Mouse (Mus musculus) kidney, postnatal 10 days (tissue): Measurements from ENCODE around the gene Usp15.

ENCODE experiments used
- DNase-seq: peaks from one replicate; pipeline ENCODE4 v3.0.0; 2021; ENCODE audit warnings: mixed read lengths

Usp15 gene

DNA sequence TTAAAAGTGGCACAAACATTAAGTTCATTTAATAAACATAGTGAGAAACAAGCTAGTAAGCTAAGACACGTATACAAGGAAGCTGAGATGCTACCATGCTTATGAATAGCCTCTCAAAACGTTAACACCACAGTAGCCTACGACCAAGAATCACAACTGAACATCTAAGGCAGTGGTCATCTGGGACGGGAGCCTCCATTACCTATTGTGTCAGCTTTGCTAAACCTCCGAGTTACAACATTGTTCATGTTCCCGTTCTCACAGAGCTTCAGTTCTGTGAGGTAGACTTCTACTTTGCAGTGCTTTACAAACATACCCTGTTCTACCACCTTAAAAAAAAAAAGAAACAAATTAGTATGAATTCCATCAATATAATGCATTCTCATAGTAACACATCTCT lies 25.9 kb downstream of the Usp15 start:
- DNase-seq: no peak

DNA sequence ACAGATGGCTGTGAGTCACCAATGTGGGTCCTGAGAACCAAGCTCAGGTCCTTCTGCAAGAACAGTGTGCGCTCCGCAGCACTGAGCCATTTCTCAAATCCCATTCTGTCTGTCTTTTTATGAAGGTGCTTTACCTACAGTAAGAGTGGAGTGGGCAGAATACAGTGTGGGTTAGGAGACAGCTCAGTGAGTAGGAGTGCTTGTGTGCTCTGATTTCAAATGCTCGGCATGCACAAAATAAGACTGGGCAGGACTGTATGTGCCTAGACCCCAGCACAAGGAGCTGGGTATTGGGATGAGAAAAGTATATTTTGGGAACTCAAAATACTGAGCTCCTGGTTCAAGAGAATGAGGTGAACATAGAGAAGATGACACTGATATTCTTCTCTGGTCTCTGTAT lies 31.3 kb downstream of the Usp15 start:
- no peak for DNase-seq

DNA sequence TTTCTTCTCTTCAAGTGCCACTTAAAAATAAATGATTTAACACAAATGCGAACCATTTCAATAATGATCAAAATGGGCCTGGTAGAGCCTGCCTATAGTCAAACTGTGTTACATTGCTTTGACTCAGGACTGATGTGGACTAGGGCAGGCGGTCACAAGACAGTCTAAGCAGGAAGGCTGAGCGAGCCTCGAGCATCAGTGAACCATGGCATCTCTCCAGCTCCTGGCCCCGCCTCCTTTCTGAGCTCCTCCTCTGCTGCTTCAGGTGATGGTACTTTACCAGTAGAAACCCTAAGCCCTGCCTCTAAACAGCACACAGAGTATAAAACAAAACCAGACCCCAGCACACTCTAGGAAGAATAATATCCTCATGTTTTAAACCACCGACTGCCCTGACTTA lies 36.3 kb downstream of the Usp15 start:
- peak; percentile 73 for DNase-seq

DNA sequence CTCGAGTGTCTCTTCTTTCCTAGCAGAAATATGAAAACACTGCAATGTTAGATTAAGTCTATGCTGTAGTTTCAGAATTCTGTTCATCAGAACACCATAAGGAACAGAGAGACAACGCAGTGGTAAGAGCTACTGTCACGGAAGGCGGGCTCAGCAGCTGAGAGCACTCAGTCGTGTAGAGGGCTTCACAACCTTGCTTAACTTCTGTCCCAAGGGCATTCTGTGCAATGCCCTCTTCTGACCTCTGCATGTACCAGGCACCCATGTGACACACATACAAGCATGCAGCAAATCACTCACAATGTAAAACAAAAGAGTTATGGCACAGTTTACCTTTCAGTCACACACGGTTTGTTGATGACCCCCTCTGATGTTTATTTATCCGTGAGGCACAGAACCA lies 37.5 kb downstream of the Usp15 start:
- DNase-seq: no peak

DNA sequence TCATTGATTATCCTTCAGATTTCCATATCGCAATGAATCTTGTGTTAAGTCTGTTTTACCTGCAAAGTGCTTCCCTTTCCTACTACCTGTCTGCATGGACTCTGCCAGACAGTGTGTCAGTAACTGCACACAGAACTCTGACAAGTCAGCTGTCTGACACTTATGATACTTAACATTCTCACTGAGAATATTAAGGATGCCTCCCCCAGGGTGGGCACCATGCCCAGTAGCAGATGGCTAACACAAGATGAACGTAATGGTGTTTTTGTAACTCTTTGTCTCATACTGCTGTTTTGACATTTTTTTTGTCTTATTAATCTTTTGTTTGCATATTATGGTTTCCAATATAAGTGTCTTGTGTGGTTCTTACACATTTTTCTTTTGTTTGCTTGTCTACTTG lies 40.4 kb downstream of the Usp15 start:
- no peak for DNase-seq

DNA sequence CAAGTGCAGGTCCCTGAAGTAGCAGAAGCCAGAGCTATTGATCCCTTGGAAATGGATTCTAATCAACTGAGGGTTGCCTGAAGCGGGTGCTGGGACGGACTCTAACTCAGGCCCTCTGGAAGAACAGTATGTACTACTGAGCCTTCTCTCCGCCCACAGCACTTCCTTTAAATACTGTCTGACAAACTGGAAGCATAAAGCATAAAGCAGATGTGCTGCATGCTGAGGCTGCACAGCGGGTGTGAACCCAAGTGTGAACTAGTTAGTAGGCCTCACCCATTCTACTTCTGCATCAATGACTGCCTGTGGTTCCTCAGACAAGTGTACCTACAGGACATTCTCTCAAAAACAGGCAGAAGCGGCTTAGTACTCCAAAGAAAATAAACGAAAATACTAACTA lies 41.0 kb downstream of the Usp15 start:
- no peak for DNase-seq

DNA sequence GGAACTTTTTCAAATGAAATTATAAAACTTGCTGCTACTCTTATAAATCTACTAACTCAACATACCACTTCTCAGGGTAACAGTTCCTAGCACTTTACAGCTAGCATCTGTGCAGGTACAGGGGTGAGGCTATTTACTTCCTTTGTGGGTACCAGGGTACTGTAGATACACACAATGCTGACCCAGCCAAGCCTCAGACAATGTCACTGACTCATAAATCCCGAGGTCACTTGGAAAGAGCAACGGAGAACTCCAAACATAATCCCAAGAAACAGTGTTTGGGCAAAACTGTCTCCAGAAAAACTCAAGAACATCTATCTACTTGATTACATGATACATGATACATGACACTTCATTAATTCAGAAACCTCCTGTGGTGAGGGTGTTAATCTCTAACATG lies 43.5 kb downstream of the Usp15 start:
- DNase-seq: no peak

DNA sequence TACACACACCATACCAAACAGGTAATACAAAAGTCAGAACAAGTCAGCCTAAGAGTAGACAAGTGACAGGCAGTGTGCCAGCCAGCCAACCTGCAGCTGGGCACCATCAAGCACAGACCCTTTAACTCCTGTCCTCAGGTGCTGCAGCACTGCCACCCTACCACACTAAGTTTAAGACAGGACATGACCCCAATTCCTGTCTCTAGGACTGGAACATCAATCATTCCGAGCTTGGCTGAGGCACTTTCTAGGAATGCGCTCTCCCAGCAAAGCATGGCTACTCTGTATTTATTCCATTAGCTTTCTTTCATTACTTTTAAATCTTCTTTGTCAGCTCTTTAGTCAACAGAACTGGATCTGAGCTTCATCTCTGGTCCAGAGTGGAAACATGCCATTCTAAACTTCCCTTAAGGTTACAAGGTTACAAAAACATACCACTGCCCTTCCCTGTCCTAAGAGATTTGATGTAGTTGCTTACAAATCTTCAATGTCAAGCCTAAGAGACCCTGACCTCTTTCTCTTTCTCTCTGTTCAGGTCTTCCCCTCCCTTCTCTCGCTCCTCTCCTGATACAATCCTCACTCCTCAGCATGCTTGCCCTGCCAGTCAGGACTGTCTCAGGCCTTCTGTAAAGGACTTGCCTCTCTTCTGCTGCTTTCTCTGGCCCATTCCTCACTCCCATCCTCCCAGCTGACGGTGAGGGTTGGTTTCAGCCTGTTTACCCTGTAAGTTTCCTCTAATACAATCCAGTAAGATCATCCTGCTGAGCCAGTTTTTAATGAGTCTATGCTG lies 48.6 kb downstream of the Usp15 start:
- no peak for DNase-seq

DNA sequence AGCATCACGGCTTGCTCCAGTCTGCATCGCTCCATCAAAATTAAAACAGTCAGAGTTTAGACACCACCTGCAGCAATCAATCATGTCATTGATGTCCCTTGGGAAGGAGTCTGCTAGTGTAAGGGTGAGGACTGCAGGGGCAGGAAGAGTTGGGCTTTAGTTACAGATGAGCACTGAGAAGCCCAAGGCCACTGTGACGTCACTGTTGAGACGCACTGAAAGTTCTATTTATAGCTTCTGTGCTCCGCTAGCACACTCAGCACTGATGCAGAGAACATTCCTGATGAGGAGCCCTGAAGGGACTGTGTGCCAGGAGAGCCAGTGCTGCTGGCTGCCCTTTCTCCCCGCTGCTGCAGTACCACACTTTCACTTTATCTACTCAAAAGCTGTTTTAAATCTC lies 49.6 kb downstream of the Usp15 start:
- no peak for DNase-seq

DNA sequence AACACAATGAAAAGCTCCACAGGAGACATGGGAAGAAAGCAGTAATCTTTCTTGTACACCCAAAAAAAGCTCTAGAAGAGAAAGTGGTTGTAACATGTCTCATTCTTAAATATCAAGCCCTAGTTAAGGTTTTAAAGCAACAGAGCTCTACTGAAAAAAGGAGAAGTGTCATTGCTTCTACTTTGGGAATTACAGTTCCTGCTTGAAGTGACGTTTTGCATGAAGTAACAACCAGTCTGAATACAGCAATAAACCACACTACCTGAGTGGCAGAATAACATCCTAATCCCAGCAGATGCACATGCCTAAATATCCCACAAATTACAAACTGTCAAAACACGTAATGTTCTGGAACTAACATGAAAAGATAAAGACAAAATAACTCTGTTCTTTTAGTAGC lies 50.4 kb downstream of the Usp15 start:
- DNase-seq: no peak

DNA sequence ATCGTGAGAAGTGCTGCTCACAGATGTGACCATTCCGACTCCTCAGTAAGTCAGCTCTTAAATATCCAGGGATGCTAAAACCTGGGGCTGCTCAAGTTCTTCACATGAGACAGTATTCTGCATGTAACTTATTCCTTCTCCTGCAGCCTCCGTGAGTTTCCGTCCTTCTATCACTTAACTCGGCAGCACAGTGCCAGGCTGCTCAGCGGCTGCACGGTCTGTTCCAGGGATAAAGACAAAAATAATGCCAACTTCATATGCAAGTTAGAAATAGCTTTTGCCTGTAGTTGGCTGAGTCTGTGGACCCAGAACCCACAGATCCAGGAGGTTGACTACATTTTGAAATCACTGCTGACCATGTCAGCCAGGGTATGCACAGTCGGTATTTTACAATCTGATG lies 52.5 kb downstream of the Usp15 start:
- no peak for DNase-seq

DNA sequence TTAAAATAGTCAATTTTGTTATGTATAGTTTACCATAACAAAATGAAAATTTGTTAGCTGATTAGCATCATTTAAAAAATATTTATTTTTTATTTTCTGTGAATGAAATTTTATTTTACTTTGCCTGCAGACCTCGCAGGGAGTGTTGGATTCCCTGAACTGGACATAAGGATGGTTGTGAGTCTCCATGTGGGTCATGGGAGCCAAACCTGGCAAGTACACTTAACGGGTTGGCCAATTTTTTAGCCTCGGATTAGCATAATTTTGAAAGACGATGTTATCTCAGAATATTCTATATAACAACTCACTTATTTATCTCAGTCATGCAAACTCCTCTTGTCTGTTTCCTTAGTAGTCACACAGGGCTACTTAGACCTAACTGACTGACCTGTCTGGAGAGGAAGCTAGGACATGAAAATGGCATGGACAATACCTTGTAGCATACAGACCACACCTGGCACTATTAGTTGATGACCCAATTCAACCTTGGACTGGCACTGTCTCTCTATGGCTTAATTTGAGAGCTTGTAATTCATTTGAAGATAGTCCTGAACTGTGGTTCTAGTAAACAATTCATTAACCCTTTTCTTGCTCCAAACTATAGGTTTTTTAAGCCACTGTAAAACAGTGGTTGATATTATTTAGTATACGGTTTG lies 54.3 kb downstream of the Usp15 start:
- DNase-seq: no peak

DNA sequence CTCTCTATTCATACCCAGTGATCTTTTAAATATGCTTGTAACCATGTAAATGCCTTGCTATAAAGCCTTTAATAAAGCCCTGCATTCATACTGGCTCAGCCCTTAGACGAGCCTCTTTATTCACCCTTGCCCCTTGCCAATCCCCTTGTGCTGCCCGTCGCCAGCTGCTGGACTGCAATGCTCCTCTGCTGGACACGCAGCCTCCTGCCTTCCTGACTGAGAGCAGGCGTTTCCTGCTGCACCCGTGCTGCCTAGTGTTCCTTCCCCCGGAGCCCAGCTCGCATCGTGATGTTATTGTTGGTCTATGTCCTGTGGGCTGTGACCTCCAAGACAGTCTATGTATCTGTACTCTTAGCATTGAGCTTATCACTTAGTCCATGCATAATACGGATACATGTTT lies 61.0 kb downstream of the Usp15 start:
- DNase-seq: peak; percentile 42

DNA sequence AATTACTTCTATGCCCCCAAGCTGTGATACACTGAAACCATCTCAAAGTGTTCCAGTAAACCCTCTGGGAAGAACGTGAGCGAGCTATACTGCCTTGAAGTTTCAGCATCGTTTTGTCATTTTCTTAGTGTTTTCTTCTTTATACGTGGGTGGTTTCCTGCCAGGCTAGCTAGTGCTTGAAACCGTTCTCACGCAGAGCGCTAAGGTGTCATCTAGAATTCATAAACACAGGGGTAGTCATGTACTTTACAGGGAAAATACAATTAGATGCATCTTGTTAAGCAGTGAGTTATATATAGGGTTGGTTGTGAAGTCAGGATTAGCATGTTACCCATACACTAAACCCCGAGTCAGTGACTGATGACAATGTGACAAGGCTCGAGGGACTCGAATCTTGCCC lies 65.3 kb downstream of the Usp15 start:
- no peak for DNase-seq

DNA sequence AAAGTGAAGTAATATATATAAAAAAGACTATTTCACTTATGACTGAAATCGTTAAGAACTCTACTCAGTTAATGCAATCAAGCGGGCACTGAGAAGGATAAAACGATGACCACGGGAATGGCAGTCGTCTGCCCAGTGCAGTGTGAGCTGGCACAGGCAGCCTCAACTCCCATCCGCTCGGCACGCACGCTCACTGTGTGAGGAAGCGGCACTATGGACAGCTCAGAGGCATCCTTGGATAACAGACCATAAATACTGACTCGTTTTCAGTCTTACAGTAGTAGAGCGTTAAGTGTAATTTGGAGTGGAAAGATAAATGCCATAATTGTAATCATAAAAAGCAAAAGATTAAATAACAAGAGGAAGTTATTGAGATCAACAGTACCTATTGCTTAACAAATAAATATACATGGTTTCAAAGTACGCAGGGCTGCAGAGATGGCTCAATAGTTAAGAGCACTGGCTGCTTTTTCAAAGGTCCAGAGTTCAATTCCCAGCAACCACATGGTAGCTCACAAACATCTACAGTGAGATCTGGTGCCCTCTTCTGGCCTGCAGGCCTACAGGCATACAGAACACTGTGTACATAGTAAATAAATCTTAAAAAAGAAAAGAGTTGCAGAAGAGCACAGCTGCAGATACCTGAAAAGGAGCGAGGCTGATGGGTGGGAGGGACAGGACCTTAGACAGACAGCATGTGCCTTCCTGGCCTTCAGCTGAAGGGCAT lies 76.0 kb downstream of the Usp15 start:
- DNase-seq: peak; percentile 14

DNA sequence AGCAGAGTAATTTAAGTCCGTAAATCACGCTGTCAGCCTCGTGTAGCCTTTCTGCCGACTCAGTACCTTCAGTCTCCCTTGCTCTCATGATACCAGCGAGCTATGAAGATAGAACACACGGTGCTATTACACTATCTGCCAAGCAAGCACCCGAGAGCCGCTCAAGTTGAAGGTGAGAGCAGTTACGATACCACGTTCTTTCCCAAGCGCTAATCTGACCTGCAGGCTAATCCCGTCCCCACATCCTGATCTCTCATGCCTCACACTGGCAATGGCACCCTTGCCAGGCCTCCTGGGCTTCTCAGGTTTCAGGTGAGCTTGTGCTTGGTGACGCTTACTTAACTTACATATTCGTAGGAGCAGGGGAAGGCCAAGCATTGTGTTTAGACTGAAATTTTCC lies 79.9 kb downstream of the Usp15 start:
- no peak for DNase-seq

DNA sequence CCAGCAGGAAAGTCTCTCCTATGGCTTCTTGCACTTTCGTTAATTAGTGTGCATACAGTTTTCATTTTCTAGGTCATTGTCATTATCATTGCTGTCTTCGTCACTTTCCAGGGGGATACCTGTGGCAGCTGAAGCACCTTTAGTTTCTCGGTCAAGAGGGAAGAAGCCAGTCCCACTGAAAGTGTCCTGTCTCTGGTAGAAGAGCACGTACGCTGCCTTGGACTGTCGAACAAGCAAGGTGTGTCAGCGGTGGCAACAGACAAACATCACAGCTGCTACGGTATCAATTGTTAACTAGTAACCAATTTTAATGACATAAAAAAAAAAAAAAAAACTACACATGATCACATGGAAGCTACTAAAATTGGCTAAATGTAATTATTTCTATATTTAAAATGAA lies 83.3 kb downstream of the Usp15 start:
- no peak for DNase-seq

DNA sequence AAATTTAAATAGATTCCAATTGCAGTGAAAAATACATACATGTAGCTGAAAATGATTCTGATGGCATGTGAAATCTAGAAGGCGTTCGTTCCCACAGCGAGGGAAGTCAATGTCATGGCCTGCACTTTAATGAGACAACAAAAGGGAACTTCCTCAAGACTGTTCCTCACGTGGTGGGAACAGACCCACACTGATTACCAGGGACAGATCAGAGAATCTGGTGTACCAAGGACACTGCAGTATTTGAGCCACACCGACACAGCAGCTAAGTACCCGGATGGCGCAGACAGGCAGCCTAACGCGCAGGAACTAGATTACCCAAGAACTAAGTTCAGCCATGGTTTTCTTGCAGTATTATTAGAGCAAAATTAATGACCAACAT lies 84.0 kb downstream of the Usp15 start:
- no peak for DNase-seq

DNA sequence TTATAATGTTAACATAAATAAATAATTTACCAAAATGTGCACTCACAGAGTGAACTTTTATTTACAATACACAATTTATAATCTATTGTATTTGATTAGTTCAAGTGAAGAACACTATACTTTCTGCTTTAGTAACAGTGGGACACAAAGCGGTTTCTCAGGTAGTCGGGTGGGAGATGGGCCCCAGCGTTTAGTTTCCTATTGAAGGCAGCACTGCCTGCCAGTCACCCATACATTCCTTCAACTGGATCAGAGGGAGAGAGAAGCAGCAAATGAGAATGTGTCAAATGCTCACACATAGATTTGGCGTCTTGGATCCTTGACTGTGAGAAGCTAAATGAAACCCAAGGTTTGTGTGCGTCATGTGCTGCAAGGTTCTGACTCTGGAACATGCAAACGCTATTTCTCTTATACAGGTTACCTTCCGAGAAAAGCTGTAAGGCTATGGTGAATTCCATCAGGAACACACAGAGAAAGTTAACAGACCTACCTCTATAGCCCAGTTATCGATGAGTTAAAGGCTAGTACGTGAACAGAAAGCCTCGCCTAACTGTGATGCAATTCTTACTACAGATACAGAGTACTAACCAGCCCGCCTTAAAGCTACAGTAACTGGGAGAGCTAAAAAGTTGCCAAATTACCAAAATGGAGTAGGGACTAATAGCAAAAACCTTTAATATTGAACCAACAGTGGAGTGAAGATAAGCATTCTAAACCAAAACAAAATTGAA lies 84.6 kb downstream of the Usp15 start:
- DNase-seq: no peak

DNA sequence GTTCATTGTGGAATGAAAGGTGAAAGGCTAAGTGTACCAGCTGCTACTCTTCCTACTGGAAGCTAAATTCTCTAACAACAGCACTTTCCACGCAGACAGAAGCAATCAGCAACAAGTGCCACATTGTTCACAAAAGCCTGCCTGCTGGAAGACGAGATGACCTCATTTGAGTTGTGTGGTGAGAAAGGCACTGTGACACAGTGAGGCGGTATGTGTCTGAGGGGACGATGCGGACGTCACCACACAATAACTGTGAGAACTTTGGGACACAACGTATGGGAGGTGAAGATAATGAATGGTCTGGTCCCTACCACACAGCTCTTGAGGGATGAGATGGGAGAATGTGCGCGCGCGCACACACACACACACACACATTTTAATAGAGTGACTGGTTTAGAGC lies 86.2 kb downstream of the Usp15 start:
- DNase-seq: no peak

DNA sequence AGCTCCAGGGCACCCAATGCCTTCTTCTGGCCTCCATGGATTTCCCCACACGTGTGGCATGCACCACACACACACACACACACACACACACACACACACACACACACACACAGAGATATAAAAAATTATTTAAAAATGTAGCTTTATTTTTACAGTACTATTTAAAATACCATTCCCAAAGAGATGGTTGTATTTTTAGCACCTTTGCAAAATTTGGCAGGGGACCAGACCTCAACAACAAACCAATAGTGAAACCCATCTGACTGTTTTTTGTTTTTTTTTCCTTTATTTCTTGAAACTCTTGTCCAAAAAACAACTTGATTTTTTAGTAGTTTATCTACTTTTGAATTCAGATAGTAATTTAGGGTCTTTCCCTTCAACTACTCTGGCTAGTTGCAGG lies 88.3 kb downstream of the Usp15 start:
- DNase-seq: no peak

DNA sequence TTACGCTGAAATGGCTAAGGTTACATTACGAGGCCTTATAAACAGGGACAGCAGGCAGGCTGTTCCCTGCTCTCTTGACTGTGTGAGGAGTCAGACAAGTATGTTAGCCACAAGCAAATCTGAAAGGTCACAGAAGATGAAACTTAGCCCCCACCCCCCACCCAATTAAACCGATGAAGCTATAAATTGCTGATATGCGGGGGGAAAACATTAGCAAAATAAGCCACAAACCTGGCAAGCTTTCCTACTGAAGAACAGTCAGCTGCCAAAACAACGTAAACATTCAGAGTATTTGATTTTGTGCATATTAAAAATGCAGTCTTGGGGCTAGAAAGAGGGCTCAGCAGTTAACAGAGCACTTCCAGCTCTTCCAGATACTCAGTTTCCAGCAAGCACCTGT lies 88.7 kb downstream of the Usp15 start:
- no peak for DNase-seq

DNA sequence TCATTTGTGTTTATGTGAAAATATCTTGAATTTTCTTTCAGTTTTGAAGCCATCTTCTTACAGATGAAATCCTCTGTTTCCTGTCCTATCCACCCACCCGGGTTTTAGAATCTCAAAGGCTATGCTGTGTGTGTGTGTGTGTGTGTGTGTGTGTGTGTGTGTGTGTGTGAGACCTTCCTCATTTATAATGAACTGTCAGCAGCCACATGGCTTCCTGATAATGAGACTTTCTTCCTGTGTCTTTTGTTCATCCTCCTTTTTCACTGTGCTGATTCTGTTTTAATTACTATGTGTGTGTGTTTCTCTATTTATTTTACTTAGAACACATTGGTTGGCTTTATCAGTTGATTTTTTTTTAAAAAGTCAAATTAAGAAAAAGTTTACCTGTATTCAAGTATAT lies 95.5 kb downstream of the Usp15 start:
- DNase-seq: no peak

DNA sequence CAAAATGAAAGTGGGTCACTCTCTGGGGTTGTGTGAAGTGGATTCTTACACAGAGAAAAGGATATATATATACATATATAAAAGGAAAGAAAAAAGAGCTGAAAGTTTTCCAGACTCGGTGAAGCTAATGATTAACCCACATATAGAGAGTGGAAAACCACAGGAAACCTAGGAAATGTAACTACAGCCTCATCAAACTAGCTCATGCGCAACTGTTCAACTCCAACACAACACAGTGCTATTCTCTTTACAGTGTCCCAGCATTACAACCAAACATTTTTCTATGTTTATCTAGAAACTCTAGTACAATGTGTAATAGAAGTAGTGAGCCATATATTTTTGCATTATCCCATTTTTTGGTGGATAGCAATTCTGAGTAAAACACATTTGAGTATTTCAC lies 96.2 kb downstream of the Usp15 start:
- no peak for DNase-seq
